Mouse (Mus musculus): ENCODE measurements at regions not wholly inside any gene's neighbourhood (a gene's known extent, or its start where the extent isn't known, plus 50 kb on each side); places are given as distances from the start of the nearest gene placed in this dataset.

- TF ChIP-seq CTCF (IDR thresholded peaks at IDR 0.05; ENCODE audit: low read depth, low read length) = no peak
- no peak for TF ChIP-seq TAL1 (conservative IDR thresholded peaks at IDR 0.05; ENCODE audit: low read depth, low read length)
Measured at GRCm38 (mm10) chr3:80208028-80208427, 323.7 kb downstream of the Fam198b start.

Data from G1E (cell line).